Mouse (Mus musculus) G1E (cell line): ENCODE data around the gene Cct5. TPM values are rescaled to one million over a fixed set of nuclear protein-coding genes. Genes with fewer than 3 reads are reported as not detected.
"Not testable (repeated sequence)": the region's sequence is repeated elsewhere in the genome, so short reads cannot be mapped to it uniquely, and the experiment has no call there.

Experiments used
- ATAC-seq: 2 replicates; pipeline ENCODE4 v1.8.0; 2016; ENCODE audit warnings: mild to moderate bottlenecking; ENCODE audit not compliant: insufficient number of reproducible peaks, poor library complexity, low FRiP score, severe bottlenecking; ENCODE audit errors: extremely low read depth
- DNase-seq: peaks from one replicate; pipeline ENCODE4 v3.0.0; 2012; ENCODE audit warnings: low spot score
- H3K27me3 ChIP-seq: 2 replicates; pipeline ENCODE4 v1.6.1; 2012; ENCODE audit warnings: mild to moderate bottlenecking, low read length, inconsistent platforms; ENCODE audit not compliant: insufficient read depth
- H3K36me3 ChIP-seq: replicated peaks from 2 replicates; pipeline ENCODE3; 2012; ENCODE audit warnings: mild to moderate bottlenecking, inconsistent platforms
- H3K4me1 ChIP-seq: 2 replicates; pipeline ENCODE4 v1.6.1; 2012; ENCODE audit warnings: low read depth, low read length, inconsistent platforms, mixed read lengths; ENCODE audit not compliant: insufficient read depth
- H3K4me3 ChIP-seq: 2 replicates; pipeline ENCODE4 v1.5.1; 2012; ENCODE audit warnings: low read depth, mild to moderate bottlenecking, inconsistent platforms, low read length, moderate library complexity, mixed read lengths
- H3K9me3 ChIP-seq: replicated peaks from 2 replicates; pipeline ENCODE4 v1.6.1; 2012; ENCODE audit warnings: inconsistent platforms
- CTCF ChIP-seq: IDR thresholded peaks from 2 replicates; pipeline ENCODE4 v1.5.1; 2012; ENCODE audit warnings: low read depth, low read length, inconsistent platforms, mixed read lengths
- GATA1 ChIP-seq: IDR thresholded peaks from 2 replicates; pipeline ENCODE4 v1.6.1; 2012; ENCODE audit warnings: borderline replicate concordance, low read length, inconsistent platforms, mixed read lengths
- GATA2 ChIP-seq: IDR thresholded peaks from 2 replicates; pipeline ENCODE4 v1.6.1; 2012; ENCODE audit warnings: low read depth, low read length, inconsistent platforms, borderline replicate concordance
- POLR2AphosphoS5 ChIP-seq: IDR thresholded peaks from 2 replicates; pipeline ENCODE4 v1.6.1; 2012; ENCODE audit warnings: low read depth, low read length, inconsistent platforms; ENCODE audit not compliant: insufficient replicate concordance
- TAL1 ChIP-seq: conservative IDR thresholded peaks from 2 replicates; pipeline ENCODE4 v1.6.1; 2012; ENCODE audit warnings: low read depth, low read length, inconsistent platforms, mixed read lengths
- polyA plus RNA-seq: library from polyadenylated mRNA; stranded (reverse); fragments of >175 nt; gene quantifications from 2 replicates; pipeline ENCODE4 v1.2.3, GENCODE M21; 2012
- total RNA-seq, 2 experiments: library from RNA; stranded (forward) in 1 of 2; stranded (reverse) in 1 of 2; fragments of 200-1000 nt in 1 of 2; fragments of >200 nt in 1 of 2; fragmentation: Nextera tagmentation in 1 of 2; gene quantifications; 2 replicates each; pipeline ENCODE4 v1.2.3; 2014 to 2017

Gene Cct5
- total and polyA plus RNA-seq, 3 experiments: 44.6 to 548 (median 497) TPM

- Histone ChIP-seq H3K4me1 (peaks cover 11% of the 10 kb centered on the region), H3K9me3 (no peaks in the 10 kb centered on the region), H3K4me3 (no peak overlapping the region), H3K27me3 (peaks cover 8% of the 10 kb centered on the region), H3K36me3 (peaks cover 4% of the 10 kb centered on the region)
- DNase-seq: no peak
- no peak for ATAC-seq
- no peak for TF ChIP-seq GATA2
- TF ChIP-seq CTCF: no peak
- no peak for TF ChIP-seq POLR2AphosphoS5
- no peak for TF ChIP-seq TAL1
- no peak for TF ChIP-seq GATA1
These were observed 18.1 kb downstream of the Cct5 start for GRCm38 (mm10) chr15:31583304-31584085.

DNA sequence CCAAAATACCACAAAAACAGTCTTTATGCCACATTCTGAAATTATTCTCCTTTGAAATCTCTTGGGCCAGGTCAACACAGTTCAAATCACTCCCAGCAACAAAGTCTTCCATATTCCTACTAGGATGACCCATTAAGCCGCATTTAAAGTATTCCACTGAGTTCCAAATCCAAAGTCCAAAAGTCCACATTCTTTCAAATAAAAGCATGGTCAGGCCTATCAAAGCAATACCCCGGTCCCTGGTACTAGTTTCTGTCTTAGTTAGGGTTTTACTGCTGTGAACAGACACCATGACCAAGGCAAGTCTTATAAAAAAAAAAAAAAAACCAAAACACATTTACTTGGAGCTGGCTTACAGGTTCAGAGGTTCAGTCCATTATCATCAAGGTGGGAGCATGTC, 20.5 kb downstream of the Cct5 start:
- not testable (repeated sequence) for H3K36me3 ChIP-seq

GRCm38 (mm10) chr15:31576076-31576475, 25.5 kb downstream of the Cct5 start:
- ATAC-seq (no peak), DNase-seq (no peak)
- no peaks in the 10 kb centered on the region for H3K9me3 ChIP-seq
- H3K4me3 ChIP-seq: no peak overlapping the region
- H3K36me3 ChIP-seq: no peaks in the 10 kb centered on the region
- H3K27me3 ChIP-seq: peaks cover 3% of the 10 kb centered on the region
- peaks cover 3% of the 10 kb centered on the region; the same call in 1 of the 2 replicates for H3K4me1 ChIP-seq
- TF ChIP-seq GATA2: no peak
- TF ChIP-seq CTCF: no peak
- TF ChIP-seq GATA1: no peak
- TF ChIP-seq POLR2AphosphoS5: no peak
- TF ChIP-seq TAL1: no peak

More for the DNA sequence above, 20.5 kb downstream of the Cct5 start:
- not testable (repeated sequence) for H3K4me3 ChIP-seq, H3K27me3 ChIP-seq, H3K9me3 ChIP-seq, H3K4me1 ChIP-seq, ATAC-seq, DNase-seq

GRCm38 (mm10) chr15:31573692-31574091, 27.9 kb downstream of the Cct5 start:
- Histone ChIP-seq H3K9me3 (no peaks in the 10 kb centered on the region), H3K4me1 (peaks cover 3% of the 10 kb centered on the region; the same call in 1 of the 2 replicates), H3K36me3 (no peaks in the 10 kb centered on the region), H3K27me3 (peaks cover 16% of the 10 kb centered on the region), H3K4me3 (no peak overlapping the region)
- no peak for ATAC-seq
- no peak for DNase-seq
- TF ChIP-seq POLR2AphosphoS5 (no peak), GATA1 (no peak), TAL1 (no peak), CTCF (no peak), GATA2 (no peak)

- TF ChIP-seq GATA2 (no peak), TAL1 (no peak), POLR2AphosphoS5 (no peak), GATA1 (no peak), CTCF (no peak)
- peaks cover 3% of the 10 kb centered on the region; the same call in 1 of the 2 replicates for H3K4me1 ChIP-seq
- ATAC-seq (peak; percentile 69), DNase-seq (no peak)
- H3K4me3 ChIP-seq: no peak overlapping the region
- no peaks in the 10 kb centered on the region for H3K36me3 ChIP-seq
- H3K27me3 ChIP-seq: peaks cover 18% of the 10 kb centered on the region
- no peaks in the 10 kb centered on the region for H3K9me3 ChIP-seq
These were observed 28.3 kb downstream of the Cct5 start for GRCm38 (mm10) chr15:31573287-31573686.

GRCm38 (mm10) chr15:31571906-31572722, 29.5 kb downstream of the Cct5 start:
- Histone ChIP-seq H3K4me1 (0 out of 2 replicates have a peak, but pooled peaks cover 5% of the 10 kb centered on the region), H3K4me3 (no peak overlapping the region), H3K36me3 (no peaks in the 10 kb centered on the region), H3K9me3 (no peaks in the 10 kb centered on the region), H3K27me3 (peaks cover 18% of the 10 kb centered on the region)
- ATAC-seq (no peak), DNase-seq (no peak)
- no peak for TF ChIP-seq GATA1
- TF ChIP-seq GATA2: no peak
- no peak for TF ChIP-seq CTCF
- TF ChIP-seq POLR2AphosphoS5: no peak
- TF ChIP-seq TAL1: no peak
